Mouse (Mus musculus) frontal cortex, postnatal 10 days (tissue): ENCODE measurements around the gene Zfp385b.

Experiments
- DNase-seq, 2 experiments: peaks; one replicate each; pipeline ENCODE4 v3.0.0; 2022; ENCODE audit warnings: low spot score in 2 of 2, mixed read lengths in 1 of 2

Zfp385b gene

DNA sequence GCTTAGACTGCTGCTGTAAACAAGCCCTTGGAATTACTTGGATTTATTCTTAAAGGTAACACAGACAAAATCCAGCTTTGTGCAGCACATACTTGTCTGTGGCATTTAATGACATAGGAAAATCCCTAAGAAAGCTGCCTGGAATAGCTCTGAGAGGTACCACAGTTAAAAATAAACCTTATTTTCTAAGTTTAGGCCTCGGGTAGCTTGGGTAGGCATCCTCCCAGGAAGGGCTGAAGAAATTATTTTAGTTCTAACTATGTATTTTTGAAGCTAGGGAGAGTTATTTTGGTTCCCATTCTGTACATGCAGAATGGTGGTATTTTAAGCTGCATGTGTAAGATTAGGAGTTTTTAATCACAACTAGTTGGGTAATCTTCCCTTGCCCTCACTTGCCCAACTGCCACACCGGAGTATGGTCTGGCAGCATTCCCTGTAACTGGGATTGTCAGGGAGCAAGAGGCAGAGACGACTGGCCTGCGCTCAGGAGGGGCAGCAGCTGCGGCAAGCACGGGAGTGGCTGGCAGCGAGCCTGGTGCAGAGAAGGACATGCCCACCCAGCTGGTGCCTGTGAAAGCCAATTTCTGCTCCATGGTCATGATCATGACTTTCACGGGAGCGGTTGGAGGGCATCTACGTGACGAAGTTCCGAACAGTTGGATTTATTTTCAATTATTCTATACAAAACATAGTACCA is 230.1 kb downstream of the Zfp385b start:
- DNase-seq: peak; percentile 41 to 51

DNA sequence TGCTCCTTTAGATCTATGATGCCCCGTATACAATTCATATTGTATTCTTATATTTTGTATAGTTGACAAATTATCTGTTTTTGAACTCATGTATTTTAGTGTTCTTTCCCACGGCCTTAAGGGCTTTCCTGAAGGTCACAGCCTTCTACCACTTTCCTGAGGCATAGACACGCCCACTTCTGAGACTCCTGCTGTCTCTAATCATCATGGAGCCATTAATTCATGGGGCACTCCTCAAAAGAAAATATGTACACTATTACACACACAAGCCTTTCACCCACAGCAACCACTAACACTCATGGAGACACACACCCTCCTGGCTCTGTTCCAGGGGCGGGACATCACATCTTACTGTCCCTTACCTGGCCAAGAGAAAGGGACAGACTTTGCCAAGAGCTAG is 232.1 kb downstream of the Zfp385b start:
- no peak for DNase-seq

DNA sequence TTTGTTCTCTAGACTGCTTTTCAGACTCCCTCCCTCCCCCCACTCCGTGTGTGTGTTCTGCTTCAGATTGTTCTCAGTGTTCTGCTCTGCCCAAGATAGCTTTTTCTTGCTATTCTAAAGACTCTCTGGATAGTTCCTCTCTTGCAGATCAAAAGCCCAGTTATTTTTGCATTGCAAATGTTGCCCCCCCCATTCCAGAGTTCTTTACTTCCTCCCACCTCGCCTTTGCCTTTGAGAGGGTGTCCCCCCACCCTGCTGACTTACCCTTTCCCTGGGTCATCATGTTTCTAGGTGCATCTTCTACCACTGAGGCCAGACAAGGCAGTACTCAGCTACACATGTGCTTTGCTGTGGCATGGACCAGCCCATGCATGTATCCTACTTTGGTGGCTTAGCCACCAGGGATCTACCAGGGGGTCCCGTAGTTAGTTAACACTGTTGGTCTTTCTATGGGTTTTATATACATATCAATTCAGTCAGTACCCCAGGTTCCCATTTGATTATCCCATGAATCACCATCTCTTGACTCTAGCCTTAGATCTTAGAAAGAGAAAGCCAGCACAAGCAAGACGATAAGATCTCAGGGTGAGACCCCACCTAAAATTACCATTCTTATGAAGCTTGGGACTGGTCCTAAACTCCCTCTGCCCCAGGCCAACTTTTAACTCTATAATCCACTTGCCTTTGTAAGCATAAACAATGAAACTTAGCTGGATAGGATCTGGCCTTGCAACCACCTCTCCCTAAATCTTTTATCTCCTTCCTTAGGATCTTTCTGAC is 232.7 kb downstream of the Zfp385b start:
- no peak for DNase-seq

DNA sequence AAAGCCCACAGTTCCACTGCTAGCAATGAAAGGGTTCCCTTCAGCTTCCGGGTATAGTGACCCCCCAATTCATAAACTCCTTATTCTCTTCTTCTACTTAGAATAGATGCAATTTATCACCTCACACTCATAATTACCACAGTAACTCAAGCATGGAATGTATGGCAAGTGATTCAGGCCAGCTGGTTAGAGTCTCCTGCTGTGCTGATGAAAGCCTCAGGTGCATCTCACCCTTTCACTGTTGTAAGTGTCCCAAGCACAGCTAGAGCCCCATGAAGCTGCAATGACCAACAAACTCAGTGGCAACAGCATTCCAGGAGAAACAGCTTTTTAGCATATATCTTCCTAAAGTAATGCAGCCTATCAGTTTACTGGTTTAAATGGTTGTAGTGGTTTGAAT is 235.9 kb downstream of the Zfp385b start:
- no peak for DNase-seq

DNA sequence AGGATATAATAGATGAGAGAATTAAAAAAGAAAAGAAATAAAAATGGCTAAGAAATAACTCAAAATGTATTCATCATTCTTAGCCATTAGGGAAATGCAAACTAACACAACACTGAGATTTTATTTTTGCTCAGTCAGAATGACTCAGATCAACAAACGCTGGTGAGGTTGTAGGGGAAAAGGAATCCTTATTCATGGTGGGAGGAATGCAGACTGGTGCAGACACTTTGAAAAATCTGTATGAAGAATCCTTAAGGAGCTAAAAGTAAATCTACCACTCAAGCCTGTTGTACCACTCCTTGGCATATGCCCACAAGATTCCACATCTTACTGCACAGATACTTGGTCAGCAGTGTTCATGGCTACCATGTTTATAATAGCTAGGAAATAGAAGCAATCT is 242.9 kb downstream of the Zfp385b start:
- no peak for DNase-seq

DNA sequence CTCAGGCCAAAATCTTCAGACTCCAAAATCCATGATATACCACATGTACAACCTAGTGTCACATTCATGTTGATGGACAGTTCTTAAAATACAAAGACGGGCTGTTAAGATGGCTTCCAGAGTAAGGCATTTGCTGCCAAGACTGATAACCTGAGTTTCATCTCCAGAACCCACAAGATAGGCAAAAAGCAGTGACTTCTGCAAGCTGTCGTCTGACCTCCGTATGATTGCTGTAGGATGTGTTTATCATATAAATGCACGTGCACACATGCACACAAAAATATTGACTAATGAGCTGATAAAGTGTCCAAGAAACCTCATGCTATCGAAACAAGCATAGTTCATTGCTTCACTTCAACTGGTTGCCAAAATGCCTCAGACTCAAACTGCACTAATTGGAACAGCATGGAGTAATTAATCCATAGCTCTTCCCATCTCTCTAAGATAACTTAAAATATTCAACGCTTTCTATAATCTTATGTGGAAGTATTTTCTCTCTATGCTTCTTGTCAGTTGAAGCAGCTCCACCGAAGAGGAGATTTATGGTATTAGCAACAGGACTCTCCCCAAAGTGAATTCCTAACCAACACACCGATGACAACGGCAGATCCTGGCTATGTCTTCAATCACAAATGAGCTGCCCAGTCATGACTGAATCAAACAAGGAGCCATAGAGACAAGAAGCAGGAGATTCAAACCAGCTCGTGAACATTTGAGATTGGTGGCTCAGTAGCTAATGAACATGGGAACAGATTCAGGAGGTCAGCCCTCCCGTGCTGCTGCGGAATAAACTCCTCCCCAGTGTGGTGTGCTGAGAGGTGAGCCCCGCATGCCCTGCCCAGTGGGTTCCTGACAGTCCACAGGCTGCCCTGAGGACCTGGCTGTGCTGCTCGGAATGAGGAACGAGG is 251.7 kb downstream of the Zfp385b start:
- DNase-seq: no peak

DNA sequence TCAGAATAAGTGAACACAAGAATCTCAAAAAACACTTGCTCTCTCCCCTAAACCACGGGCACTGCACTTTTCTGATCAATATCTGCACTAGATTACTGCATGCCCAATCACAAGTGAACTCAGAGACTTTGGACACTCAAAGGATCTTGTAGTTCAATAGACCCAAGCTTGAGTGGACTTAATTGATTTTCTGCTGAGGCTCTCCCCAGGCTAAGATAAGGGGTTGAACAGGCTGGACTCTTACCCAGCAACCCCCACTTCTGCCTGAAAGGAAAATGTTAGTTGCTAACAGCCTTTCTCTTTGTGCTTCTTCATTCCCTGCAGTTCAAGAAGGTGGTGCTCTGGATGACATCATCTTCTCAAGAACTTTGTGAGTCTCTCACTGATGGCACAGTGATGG is 255.7 kb downstream of the Zfp385b start:
- no peak for DNase-seq

DNA sequence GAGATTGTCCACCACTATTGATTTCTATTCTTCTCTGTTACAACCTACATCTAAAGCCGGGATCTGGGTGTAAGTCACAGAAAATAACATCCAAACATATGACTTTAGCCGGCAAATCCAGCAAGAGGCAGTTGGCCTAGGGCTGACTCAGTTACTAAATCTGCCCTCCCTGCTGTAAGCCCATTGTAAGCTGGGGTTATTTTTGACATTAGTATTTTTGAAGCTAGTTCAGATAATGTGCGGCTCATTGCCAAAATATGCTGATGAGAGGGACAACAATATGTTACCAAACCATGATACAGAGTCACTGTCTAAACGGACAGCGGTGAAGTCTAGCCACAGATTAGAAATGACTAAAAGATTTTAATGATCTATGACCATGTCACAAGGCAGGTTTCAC is 257.5 kb downstream of the Zfp385b start:
- DNase-seq: no peak

DNA sequence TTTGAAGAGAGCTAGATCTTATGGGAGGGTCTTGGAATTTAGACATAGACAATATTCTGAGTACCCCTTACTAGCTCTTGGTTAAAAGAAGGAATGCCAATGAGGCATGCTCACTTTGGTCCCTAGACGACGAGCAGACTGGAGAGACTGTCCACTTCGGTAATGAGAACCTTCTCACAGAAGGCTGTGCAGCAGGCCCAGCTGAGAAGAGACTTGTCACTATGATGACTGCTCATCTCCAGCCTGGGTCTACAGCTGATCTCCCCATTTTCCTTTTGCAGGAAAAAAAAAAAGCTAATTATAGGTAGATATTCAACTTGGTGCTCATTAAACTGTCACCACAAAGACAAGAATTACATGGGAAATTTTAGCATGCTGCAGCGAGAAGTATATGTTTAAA is 262.5 kb downstream of the Zfp385b start:
- no peak for DNase-seq

DNA sequence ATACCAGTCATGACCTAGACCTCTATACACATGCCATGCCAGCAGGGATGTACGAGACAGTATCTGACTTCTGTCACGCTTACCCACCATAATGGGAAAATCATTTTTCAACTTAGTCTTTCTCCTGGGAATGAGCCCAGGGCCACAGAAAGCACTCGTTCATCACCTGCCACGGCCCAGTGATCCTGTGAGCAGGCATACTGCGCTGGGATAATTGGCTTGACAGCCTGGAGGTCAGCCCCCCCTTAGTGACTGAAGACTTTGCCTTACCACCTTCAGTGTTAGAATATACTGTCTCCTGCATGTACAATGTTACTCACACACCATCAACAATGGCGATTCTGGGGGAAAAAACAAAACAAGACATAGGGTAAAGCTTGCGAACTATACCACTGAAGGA is 263.5 kb downstream of the Zfp385b start:
- DNase-seq: no peak

DNA sequence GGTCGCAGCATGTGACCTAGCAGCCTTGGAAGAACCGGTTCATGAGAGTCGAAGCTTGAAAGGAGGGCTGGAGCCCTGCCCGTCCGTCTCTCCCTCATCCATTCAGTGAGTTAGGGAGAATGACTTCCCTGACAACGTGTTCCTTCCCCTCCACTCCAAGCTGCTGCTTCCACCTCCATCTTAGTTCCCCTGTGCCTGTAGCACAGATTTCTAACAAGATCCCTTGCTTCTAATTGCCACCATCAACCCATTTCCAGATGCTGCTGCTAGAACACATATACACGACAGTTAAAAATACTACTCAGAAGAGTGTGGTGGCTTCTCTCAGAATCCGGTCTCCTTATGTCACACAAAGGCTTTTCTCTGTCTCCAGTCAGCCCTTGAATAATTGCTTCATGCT is 266.8 kb downstream of the Zfp385b start:
- DNase-seq: no peak

DNA sequence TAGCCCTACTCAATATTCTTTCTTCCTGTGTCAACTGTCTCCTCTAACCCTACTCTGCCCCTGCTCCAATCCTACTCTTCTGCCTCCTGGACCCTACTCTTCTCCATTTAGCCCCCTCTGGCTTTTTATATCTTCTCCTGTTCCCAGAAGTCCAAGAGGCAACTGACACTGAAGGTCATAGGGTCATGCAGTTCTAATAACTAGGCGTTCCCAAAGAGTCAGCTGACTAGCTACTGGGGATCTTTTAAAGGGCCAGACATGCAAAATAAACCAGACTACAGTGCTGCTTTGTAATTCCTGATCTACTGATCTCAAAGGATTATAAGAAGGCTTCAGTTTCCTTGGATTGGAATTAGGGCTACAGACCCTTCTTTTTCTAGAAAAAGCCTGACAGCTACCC is 276.1 kb downstream of the Zfp385b start:
- DNase-seq: no peak

DNA sequence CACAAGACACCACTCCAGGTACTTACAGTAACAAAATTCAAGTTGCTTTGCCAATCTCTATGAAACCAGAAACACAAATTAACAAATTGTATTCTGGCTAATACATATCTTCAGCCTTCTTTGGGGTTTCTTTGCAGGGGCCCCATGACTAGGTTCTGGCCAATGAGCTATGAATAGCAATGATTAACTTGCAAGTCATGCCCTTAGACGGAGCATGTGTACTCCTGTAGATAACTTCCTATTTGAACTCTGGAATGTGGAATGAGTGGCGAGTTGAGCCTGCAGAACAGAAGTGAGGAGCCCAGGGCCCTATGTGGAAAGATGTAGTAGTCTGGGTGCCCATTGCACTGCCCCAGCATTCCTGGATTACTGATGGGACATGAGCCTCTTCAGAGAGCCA is 276.8 kb downstream of the Zfp385b start:
- DNase-seq: no peak

DNA sequence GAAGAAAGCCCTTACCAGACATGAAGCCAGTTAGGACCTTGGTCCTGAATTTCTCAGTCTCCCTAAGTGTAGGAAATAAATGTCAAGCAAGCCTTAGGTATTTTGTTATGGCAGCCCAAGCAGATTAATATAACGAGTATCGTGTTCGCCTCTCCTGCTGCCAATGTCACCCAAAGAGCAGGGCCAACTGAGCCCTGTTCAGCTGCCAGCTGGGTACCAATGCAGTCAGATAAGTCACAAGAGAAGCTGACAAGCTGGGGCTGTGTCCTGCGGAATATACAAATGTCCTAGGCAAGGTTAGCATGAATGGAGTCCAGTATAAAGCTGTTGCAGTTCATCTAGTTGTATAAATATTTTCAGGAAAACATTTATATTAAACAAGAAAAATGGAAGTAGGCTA is 277.8 kb downstream of the Zfp385b start:
- DNase-seq: no peak

DNA sequence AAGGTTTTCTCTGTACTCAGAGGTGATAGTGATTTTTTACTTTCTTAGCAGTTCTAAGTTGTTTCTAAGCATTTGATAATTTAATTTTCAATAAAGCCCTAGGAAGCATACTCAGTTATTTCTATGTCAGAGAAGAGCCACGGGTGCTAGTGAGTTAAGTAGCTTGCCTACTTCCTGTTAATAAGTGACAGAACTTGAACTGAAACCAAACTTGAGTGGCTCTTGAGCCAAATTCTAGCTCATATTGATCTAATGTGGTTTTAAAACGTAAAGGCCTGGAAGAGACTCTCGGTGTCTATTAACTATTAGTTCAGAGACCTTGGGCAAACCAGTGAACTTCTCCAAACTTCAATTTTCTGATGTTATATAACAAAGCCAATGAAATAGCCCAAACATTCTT is 278.6 kb downstream of the Zfp385b start:
- DNase-seq: no peak

DNA sequence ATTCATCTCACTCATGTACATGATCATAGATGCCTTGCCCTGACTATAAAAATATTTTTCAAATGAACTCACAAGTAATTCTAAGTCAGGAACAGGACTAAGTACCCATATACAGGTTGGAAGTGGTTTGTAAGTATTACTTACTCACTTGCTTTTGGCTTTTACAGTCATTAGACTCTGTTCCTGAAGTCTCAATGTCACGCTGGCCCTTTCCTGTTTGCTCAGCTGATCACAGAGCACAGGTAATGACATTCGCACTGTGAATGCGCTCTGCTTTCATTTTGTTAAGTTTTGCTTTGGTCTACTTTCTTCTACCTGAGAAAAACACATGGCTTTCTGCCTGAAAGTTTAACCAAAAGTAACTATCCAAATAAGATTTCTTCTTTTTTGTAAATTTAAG is 282.9 kb downstream of the Zfp385b start:
- no peak for DNase-seq

DNA sequence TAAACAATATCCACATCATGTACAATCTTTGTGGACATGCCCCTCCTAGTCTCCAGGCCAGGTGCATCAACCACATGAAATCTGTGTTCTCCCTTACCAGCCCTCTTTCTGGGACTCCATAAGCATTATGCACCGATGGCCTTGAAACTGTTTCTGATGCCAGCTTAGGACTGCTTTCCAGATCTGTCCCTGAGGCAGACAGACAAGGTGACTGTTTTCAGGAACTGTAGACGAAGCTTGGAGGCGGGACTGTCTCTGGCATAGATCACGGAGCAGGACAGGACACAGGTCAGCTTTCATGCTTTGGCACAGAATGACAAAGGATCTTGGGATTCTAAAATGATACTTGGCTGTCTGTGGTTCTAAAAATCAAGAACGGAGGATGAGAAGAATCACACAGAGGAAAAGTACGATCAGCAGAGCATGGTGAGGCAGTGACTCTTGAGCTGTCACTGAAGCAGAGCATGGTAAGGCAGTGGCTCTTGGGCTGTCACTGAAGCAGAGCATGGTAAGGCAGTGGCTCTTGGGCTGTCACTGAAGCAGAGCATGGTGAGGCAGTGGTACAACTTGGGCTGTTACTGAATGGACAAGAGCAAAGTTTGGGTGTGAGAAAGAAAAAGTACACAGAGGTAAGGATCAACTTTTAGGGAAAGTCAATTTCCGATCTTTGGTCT is 291.2 kb downstream of the Zfp385b start:
- no peak for DNase-seq

DNA sequence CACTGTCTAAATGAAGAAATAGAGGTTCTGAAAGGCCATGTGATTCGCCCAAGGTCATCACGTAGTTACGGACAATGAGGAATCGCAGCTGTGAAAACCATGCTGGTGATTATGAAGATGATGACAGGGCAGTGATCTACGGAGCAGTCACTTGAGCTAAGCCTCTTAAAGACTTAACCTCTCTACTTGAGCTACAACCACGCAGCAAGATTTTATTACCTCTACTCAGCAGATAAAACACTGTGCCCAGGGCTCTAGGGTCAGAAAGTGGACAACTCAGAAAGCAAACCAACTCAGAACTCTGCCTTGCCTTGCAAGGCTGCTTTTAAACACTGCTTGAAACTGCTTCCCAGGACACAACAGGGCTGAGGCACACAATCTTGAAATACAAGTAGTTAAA is 291.8 kb downstream of the Zfp385b start:
- DNase-seq: no peak

DNA sequence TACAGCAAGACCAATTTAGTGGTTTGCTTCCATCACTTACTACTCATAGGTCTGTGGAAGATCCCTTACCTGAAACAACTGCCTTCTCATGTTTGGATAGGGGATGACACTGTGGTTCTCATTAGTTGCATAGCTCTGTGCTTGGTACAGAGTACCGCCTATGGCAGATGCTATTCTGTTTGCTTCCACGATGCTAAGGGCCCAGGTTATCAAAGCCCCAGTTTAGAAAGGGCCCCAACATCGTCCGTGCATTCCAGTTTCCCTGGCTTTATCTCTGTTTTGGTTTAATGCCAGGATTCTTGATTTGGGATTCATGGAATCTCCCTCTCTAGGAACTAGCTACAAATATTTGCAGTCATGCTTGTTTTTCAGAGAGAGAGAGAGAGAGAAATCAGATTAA is 292.6 kb downstream of the Zfp385b start:
- DNase-seq: no peak

DNA sequence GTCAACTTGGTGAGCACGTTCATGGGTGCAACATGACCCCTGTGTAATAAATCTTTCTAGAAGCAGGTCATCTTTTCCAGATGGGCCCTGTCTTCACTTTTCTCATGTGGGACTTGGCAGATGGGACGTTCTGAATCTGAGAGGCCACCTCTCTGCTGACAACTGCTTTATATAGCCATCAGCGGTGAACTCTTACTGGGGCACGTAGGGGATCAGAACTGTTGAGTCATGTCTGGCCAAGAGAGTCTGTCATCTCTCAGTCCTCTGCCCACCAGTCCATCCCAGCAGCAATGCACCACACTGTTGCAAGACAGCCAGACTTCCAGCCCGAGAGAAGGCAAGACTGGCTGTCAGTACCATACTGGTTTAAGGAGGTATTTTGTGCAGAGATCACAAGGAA is 293.1 kb downstream of the Zfp385b start:
- DNase-seq: no peak

DNA sequence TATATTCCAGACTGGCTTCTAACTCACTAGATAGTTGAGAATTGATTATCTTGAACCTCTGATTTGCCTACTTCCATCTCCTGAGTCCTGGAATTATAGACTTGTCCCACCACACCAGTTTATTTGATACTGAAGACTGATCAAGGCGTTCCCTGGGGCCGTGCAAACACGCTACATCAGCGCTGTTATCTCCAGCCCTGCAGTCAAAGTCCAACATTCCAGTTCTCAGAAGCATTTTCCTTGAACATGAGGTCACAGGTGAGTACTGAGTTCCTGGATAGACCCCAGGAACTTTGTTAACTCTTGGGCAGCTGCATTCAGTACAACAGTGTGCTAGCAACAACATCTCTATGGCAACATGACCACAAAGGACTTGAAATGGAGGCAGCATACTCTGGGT is 297.2 kb downstream of the Zfp385b start:
- no peak for DNase-seq

DNA sequence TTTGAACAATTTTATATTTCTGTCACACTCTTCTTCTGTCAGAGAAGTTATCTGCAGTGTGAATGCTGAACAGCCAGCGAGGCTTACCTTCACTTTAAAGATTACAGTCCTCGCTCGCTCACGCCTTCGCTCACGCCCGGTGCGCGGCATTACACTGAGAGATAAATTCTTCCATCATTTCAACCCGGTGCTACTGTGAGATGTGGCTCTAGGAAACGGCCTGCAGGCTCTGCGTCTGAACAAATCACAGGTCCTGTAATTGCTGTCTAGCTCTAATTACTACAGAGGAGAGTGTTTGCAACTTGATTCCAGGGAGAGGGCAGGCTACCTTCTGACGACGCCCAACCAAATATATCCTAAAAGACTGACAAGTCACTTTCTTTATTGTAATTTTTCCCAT is 300.1 kb downstream of the Zfp385b start:
- no peak for DNase-seq
